Mouse (Mus musculus) liver, postnatal 0 days (tissue): ENCODE data around the gene Brap. TPM values are rescaled to one million over a fixed set of nuclear protein-coding genes. Genes with fewer than 3 reads are reported as not detected.

ENCODE experiments used
- ATAC-seq: fragments of 200-750 bp; cut with Nextera tagmentation; 2 replicates; pipeline ENCODE4 v1.8.0; 2017; ENCODE audit warnings: mild to moderate bottlenecking, moderate library complexity
- DNase-seq: peaks from one replicate; pipeline ENCODE4 v3.0.0-alpha.2; 2016
- H3K27ac ChIP-seq: fragments of 300-500 bp; sonication (generic); 2 replicates; pipeline ENCODE4 v1.5.1; 2014; ENCODE audit warnings: antibody characterized with exemption, moderate library complexity, mild to moderate bottlenecking, low read depth
- H3K27me3 ChIP-seq: fragments of 300-500 bp; sonication (generic); 2 replicates; pipeline ENCODE4 v1.6.1; 2014; ENCODE audit warnings: low read length, control low read depth, mixed read lengths; ENCODE audit not compliant: insufficient read depth
- H3K36me3 ChIP-seq: fragments of 300-500 bp; sonication (generic); replicated peaks from 2 replicates; pipeline ENCODE4 v1.6.1; 2014; ENCODE audit warnings: mild to moderate bottlenecking, control low read depth, low read length, moderate library complexity, mixed read lengths; ENCODE audit not compliant: insufficient read depth
- H3K4me1 ChIP-seq: fragments of 300-500 bp; sonication (generic); 2 replicates; pipeline ENCODE4 v1.6.1; 2014; ENCODE audit warnings: antibody characterized with exemption, mild to moderate bottlenecking, control low read depth; ENCODE audit not compliant: insufficient read depth
- H3K4me2 ChIP-seq: fragments of 300-500 bp; sonication (generic); 2 replicates; pipeline ENCODE4 v1.6.1; 2014; ENCODE audit warnings: low read depth, mild to moderate bottlenecking, low read length, moderate library complexity, mixed read lengths
- H3K4me3 ChIP-seq: fragments of 300-500 bp; sonication (generic); 2 replicates; pipeline ENCODE4 v1.5.1; 2014; ENCODE audit warnings: low read depth, low read length
- H3K9ac ChIP-seq: fragments of 300-500 bp; sonication (generic); replicated peaks from 2 replicates; pipeline ENCODE4 v1.6.1; 2014; ENCODE audit warnings: mild to moderate bottlenecking, moderate library complexity
- H3K9me3 ChIP-seq: fragments of 300-500 bp; sonication (generic); 2 replicates; pipeline ENCODE4 v1.6.1; 2016; ENCODE audit warnings: mild to moderate bottlenecking, control low read depth, low read length, mixed read lengths
- CTCF ChIP-seq: sonication (generic); IDR thresholded peaks from 2 replicates; pipeline ENCODE4 v1.5.1; 2016; ENCODE audit warnings: antibody characterized with exemption, low read depth
- EP300 ChIP-seq: IDR thresholded peaks from 2 replicates; pipeline ENCODE4 v1.6.1; 2016; ENCODE audit warnings: antibody characterized with exemption, low read depth, mild to moderate bottlenecking
- WGBS: fragments of 180-500 bp; shearing (Covaris S2); extraction: QIAGEN DNeasy Blood & Tissue Kit; methylation state at CpG from one replicate; pipeline ENCODE4 v1.1.7; 2014; ENCODE audit not compliant: insufficient replicate concordance; 5-methylcytosine and 5-hydroxymethylcytosine counted together
- polyA plus RNA-seq: library from polyadenylated mRNA; unstranded; fragments of >200 nt; fragmentation: Nextera tagmentation; extraction: Ambion mirVana; gene quantifications from 2 replicates; pipeline ENCODE4 v1.2.1, GENCODE M21; 2015

The Brap gene
- polyA plus RNA-seq, 1 experiment from 2014 or later, result 37.9 TPM

DNA sequence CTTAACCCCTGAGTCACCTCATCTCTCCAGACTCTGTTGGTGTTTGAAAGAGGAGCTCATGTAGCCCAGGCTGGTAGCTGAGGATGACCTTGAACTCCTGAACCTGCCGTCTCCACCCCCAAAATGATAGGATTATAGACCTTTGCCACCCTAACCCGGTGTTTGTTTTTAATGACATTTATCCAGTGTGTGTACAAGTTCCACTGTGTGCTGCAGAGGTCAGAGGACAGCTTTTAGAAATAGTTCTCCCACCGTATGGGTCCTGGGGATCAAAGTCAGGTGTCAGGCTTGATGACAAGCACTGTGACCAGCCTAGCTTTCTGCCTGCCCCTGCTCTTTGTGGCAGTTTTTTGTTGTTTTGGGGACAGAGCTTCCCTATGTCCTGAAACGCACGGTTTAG is 39.5 kb downstream of the Brap start:
- Histone ChIP-seq H3K4me3 (no peak overlapping the region), H3K4me1 (peaks cover 16% of the 10 kb centered on the region), H3K9ac (peak overlapping the region; percentile 56), H3K27me3 (no peaks in the 10 kb centered on the region), H3K36me3 (no peaks in the 10 kb centered on the region), H3K9me3 (no peaks in the 10 kb centered on the region), H3K27ac (peak overlapping the region; percentile 93), H3K4me2 (peak overlapping the region; percentile 38; the same call in 1 of the 2 replicates)
- DNase-seq, result peak; percentile 23
- TF ChIP-seq CTCF (no peak), EP300 (peak; percentile 71; the same call in 1 of the 2 replicates)
- WGBS, result 47% methylated on average over 5 of the region's 5 CpGs
- ATAC-seq, result peak; percentile 84

DNA sequence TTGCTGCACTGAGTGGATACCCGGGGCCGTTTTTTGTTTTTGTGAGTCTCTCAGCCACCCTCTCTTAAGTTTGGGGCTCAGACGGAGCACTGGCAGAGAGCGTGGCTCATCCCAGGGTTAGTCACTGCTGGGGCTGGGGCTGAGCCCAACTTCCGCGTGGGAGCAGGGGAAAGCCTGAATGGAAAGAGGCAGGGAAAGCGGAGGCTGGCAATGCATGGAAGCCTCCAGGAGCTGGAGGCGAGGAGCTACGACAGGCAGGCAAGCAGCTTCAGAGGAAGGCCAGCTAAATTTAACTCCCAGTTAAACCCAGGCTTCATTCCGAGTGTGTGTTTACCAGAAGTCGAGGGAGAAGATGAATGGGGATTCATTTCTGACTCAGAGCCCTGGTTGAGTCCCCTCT is 40.1 kb downstream of the Brap start:
- Histone ChIP-seq H3K4me2 (peak overlapping the region; percentile 38), H3K4me3 (no peak overlapping the region), H3K27ac (peak overlapping the region; percentile 93), H3K9me3 (no peaks in the 10 kb centered on the region), H3K36me3 (no peaks in the 10 kb centered on the region), H3K27me3 (no peaks in the 10 kb centered on the region), H3K9ac (peak overlapping the region; percentile 56), H3K4me1 (peaks cover 18% of the 10 kb centered on the region)
- no peak for ATAC-seq
- TF ChIP-seq CTCF (no peak), EP300 (no peak)
- WGBS, result 48% methylated on average over 11 of the region's 11 CpGs
- DNase-seq, result no peak

DNA sequence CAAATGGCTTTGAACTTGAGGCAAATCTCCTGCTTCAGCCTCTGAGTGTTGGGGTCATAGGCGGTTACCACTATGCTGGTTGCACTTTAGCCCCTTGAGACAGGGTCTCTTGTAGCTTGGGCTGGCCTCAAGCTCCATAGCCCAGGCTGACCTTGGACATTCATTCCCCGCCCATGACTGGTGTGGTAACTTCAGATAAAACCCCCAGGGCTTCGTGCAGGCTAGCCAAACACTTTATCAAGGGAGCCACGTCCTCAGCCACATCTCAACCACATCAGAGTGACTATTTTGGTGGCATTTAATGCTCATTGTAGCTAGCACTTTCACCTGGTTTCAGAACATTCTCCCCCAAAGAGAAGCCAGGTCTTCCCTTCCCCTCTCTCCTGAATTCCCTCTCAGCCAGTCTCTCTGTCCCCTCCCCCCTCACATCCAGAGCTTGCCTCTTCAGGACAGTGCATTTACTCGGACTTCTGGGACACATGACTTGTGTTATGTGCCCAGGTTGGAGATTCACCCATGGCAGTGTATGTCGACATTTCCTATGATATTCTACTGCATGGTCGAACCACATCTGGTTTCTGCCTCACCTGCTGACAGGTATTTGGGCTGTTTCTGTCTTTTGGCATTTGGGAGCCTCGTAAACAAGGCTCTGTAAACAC is 40.9 kb downstream of the Brap start:
- Histone ChIP-seq H3K4me2 (peak overlapping the region; percentile 61), H3K27me3 (no peaks in the 10 kb centered on the region), H3K9me3 (no peaks in the 10 kb centered on the region), H3K9ac (no peak overlapping the region; the same call in 1 of the 2 replicates), H3K4me3 (no peak overlapping the region), H3K4me1 (peaks cover 20% of the 10 kb centered on the region), H3K36me3 (no peaks in the 10 kb centered on the region), H3K27ac (peak overlapping the region; percentile 93)
- peak; percentile 60 for DNase-seq
- peak; percentile 60 for ATAC-seq
- 36% methylated on average over 8 of the region's 8 CpGs for WGBS
- TF ChIP-seq EP300 (peak; percentile 86), CTCF (no peak)

DNA sequence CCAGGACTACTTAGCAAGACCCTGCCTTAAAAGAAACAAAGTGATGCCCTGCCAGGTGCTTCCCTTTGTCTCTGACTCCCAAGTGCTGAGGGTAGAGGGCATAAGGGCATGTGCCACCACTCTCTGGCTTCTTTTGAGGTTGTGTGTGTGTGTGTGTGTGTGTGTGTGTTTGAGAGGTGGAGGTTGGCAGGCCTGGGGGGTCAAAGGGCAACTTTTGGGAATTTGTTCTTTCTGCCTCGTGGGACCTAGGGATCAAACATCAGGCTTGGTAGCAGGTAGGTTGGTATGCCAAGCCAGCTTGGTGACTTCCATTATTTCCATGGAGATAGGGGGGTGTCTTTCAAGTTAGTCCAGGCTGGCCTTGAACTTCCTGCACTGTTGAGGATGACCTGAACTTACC is 43.0 kb downstream of the Brap start:
- H3K27ac ChIP-seq, result no peak overlapping the region
- ATAC-seq (no peak), DNase-seq (no peak)
- no peaks in the 10 kb centered on the region for H3K27me3 ChIP-seq
- H3K4me2 ChIP-seq, result no peak overlapping the region
- no peaks in the 10 kb centered on the region for H3K36me3 ChIP-seq
- peaks cover 20% of the 10 kb centered on the region for H3K4me1 ChIP-seq
- no peak overlapping the region for H3K9ac ChIP-seq
- no peak overlapping the region for H3K4me3 ChIP-seq
- TF ChIP-seq EP300 (0 out of 2 replicates have a peak, but pooled peaks have one; percentile 13), CTCF (no peak)
- H3K9me3 ChIP-seq, result no peaks in the 10 kb centered on the region
- WGBS, result 59% methylated on average over 1 of the region's 1 CpGs

DNA sequence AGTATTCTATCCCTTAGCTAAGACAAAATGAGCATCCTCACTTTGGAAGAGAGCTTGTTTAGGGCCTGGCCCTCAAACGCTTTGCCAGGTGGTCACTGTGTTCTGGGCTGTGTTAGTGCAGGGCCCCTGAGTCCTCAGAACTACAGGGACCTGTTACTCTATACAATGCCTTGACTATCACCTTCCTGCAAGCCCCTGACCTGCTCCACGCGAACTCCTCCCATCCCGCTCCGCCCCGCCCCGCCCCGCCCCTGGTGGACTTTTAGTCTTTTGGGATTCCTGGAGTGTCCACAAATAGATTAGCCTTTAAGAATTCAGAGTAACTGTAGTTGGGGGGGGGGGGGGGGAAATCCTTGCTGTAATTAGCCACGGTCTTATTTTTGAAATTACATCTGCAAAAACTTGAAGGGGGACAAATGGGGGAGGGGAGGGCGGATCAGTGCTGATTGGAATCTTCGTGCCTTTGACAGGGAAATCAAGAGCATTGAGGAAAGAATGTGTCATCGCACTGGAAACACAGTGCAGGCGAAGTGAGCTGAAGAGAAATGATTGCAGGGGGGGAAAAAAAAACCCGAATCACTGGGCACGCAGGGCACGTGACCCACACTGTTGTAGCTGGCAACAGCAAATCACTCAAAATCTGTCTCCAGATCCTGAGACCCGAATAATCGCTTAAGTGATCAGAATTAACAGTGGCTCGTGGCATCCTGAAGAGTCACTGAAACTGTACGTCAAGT is 44.3 kb downstream of the Brap start:
- peak; percentile 60 for DNase-seq
- H3K9me3 ChIP-seq, result no peaks in the 10 kb centered on the region
- H3K4me2 ChIP-seq, result peak overlapping the region; percentile 61
- ATAC-seq, result no peak
- H3K4me1 ChIP-seq, result peaks cover 20% of the 10 kb centered on the region
- H3K9ac ChIP-seq, result no peak overlapping the region; the same call in 1 of the 2 replicates
- peak overlapping the region; percentile 55; the same call in 1 of the 2 replicates for H3K27ac ChIP-seq
- WGBS, result 19% methylated on average over 20 of the region's 20 CpGs
- TF ChIP-seq CTCF, result no peak
- no peak for TF ChIP-seq EP300
- no peaks in the 10 kb centered on the region for H3K36me3 ChIP-seq
- peak overlapping the region; percentile 15; the same call in 1 of the 2 replicates for H3K4me3 ChIP-seq
- H3K27me3 ChIP-seq, result no peaks in the 10 kb centered on the region

DNA sequence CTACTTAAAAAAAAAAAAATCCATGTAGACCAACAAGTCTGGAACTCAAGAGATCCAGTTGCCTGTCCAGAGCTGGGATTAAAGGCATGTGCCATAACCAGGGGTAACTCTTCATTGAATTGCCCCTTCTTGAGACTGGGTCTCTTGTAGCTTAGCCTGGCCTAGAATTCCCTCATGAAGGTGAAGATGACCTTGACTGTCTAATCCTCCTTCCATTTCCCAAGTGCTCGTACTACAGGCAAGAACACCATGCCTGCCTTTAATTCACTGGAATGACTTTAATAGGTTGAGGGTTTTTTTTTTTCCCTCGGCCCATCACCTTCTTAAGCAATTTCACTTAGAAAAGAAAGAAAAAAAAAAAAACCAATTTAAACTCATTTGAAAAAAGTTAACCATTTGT is 50.0 kb downstream of the Brap start:
- no peak for TF ChIP-seq EP300
- no peak for TF ChIP-seq CTCF
- Histone ChIP-seq H3K36me3 (no peaks in the 10 kb centered on the region), H3K4me2 (peak overlapping the region; percentile 94), H3K9ac (peak overlapping the region; percentile 93), H3K27me3 (no peaks in the 10 kb centered on the region), H3K9me3 (no peaks in the 10 kb centered on the region), H3K4me3 (peak overlapping the region; percentile 85), H3K27ac (peak overlapping the region; percentile 95), H3K4me1 (peaks cover 19% of the 10 kb centered on the region)
- no peak for DNase-seq
- ATAC-seq, result no peak
- 57% methylated on average over 2 of the region's 2 CpGs for WGBS
